Mouse (Mus musculus) liver, adult 2 months (tissue): ENCODE results near the gene Tmem106a. TPM values are rescaled to one million over a fixed set of nuclear protein-coding genes. Genes with fewer than 3 reads are reported as not detected.

ENCODE experiments used
- DNase-seq: peaks from one replicate; pipeline ENCODE4 v3.0.0-alpha.2; 2011; ENCODE audit warnings: low read depth, low spot score; ENCODE audit errors: extremely low read depth
- H3K27ac ChIP-seq: fragments of 200-500 bp; replicated peaks from 2 replicates; pipeline ENCODE4 v1.5.1; 2012; ENCODE audit warnings: low read depth, mild to moderate bottlenecking, control low read depth, inconsistent platforms, low read length; ENCODE audit not compliant: insufficient read depth
- H3K27me3 ChIP-seq: fragments of 200-500 bp; 2 replicates; pipeline ENCODE4 v1.6.1; 2012; ENCODE audit warnings: mild to moderate bottlenecking, moderate library complexity, low read length, inconsistent platforms; ENCODE audit not compliant: control insufficient read depth, insufficient read depth
- H3K36me3 ChIP-seq: fragments of 200-500 bp; 2 replicates; pipeline ENCODE4 v1.6.1; 2012; ENCODE audit warnings: low read length, inconsistent platforms; ENCODE audit not compliant: control insufficient read depth, insufficient read depth
- H3K4me1 ChIP-seq: fragments of 200-500 bp; 2 replicates; pipeline ENCODE4 v1.6.1; 2011; ENCODE audit warnings: low read length; ENCODE audit not compliant: control insufficient read depth, insufficient read depth
- H3K4me3 ChIP-seq: fragments of 200-500 bp; 2 replicates; pipeline ENCODE4 v1.5.1; 2011; ENCODE audit warnings: low read depth, mild to moderate bottlenecking, control low read depth, low read length, moderate library complexity; ENCODE audit not compliant: insufficient read depth
- H3K79me2 ChIP-seq: fragments of 200-500 bp; 2 replicates; pipeline ENCODE4 v1.6.1; 2012; ENCODE audit warnings: inconsistent platforms, mild to moderate bottlenecking, low read length, moderate library complexity; ENCODE audit not compliant: control insufficient read depth, insufficient read depth
- H3K9ac ChIP-seq: fragments of 200-500 bp; 2 replicates; pipeline ENCODE4 v1.6.1; 2012; ENCODE audit warnings: low read depth, mild to moderate bottlenecking, control low read depth, inconsistent platforms, low read length
- CTCF ChIP-seq: fragments of 200-500 bp; IDR thresholded peaks from 2 replicates; pipeline ENCODE4 v1.5.1; 2011; ENCODE audit warnings: low read depth, low read length, control low read depth
- POLR2A ChIP-seq: fragments of 200-500 bp; IDR thresholded peaks from 2 replicates; pipeline ENCODE4 v1.6.1; 2011; ENCODE audit warnings: low read length, control low read depth; ENCODE audit not compliant: insufficient read depth; ENCODE audit errors: extremely low read depth
- WGBS: fragments of 180-500 bp; shearing (Covaris S2); methylation state at CpG from one replicate; pipeline ENCODE4 v1.1.7; 2018; 5-methylcytosine and 5-hydroxymethylcytosine counted together
- polyA plus RNA-seq: library from polyadenylated mRNA; depleted of rRNA; stranded (reverse); fragments of >200 nt; gene quantifications from 2 replicates; pipeline ENCODE4 v1.2.3, GENCODE M21; 2012; rRNA removed
- total RNA-seq: library from RNA; depleted of rRNA; stranded (reverse); fragments of >200 nt; gene quantifications from 2 replicates; pipeline ENCODE4 v1.2.3, GENCODE M21; 2014; rRNA removed

The Tmem106a gene
- total RNA-seq, result 6.4 and 7.7 TPM in 2 replicates
- 15.2 and 23.1 TPM in 2 replicates for polyA plus RNA-seq

DNA sequence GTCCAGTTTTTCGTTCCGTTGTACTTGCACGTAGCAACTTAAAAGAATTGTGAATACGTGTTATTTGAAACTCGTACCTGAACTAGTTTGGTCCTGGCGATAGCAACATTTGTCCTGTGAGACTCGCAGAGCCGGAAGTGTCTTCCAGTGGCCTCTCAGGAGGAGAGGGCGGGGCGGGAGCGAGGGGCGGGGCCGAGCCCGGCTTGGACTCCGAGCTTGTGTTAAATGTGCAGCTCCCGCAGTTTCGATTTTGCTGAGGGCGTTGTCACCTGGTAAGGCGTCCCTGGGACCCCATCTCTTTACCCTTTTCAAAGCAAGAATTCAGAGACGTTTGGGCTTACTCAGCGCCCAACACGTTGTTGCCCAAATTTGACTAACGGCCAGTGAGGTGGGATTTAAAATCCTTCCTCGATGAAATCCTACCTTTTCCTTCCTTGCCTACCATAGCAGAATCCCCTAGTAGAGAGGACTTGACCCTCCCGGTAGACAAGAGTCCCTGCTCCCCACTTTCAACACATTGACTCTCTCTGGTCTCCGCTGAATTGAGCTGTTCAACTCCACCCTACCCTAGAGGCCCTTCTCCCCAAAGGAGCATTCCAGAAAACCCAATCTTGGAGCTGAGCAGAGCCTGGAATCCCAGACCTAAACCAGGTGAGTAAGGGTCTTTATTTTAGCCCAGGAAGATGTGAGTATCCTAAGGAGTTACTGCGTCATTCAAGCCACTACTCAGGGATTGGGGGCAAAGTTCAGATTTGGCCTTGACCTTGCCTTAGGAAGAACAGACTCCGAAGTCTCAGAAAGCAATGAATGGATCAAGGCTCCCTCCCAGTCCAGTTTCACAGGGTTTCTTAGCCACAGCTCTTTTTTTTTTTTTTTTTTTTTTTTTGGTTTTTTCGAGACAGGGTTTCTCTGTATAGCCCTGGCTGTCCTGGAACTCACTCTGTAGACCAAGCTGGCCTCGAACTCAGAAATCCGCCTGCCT lies at the start of gene Tmem106a:
Gene Tmem106a (plus strand): TSS at position 189 of the 982 bp plus-strand sequence.
- 14% methylated on average over 30 of the region's 31 CpGs for WGBS
- H3K36me3 ChIP-seq, result peaks cover 64% of the 10 kb centered on the region
- peaks cover 10% of the 10 kb centered on the region for H3K4me1 ChIP-seq
- DNase-seq, result peak; percentile 81
- H3K79me2 ChIP-seq, result no peaks in the 10 kb centered on the region
- peak within 1 kb of the TSS; percentile 54 for H3K9ac ChIP-seq
- peak within 1 kb of the TSS; percentile 45 for H3K4me3 ChIP-seq
- H3K27ac ChIP-seq, result peak within 1 kb of the TSS; percentile 89
- no peaks in the 10 kb centered on the region for H3K27me3 ChIP-seq
- TF ChIP-seq POLR2A (0 out of 2 replicates have a peak, but pooled peaks have one; percentile 10), CTCF (no peak)

DNA sequence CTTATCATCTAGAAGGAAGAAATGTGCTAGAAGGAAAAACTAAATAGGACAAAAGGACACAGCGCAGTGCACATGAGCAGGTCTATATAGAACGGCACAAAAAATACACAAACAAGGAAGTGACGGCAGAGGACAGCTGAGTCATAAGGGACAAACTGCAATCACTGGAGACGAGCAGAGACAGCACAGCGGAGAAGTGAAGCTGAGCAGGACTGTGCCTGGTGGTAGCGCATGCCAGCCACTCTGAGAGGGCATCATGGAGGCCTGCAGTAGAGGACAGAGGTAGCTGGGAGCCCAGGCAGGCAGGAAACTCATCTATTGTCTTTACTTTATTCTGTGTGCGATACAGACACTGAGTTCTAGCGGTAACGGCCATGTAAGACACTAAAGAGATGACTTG lies 38.5 kb upstream of the Tmem106a start:
- Histone ChIP-seq H3K4me1 (no peaks in the 10 kb centered on the region), H3K27ac (no peak overlapping the region; the same call in 1 of the 2 replicates), H3K79me2 (no peaks in the 10 kb centered on the region), H3K36me3 (no peaks in the 10 kb centered on the region), H3K4me3 (no peak overlapping the region), H3K27me3 (no peaks in the 10 kb centered on the region), H3K9ac (no peak overlapping the region)
- TF ChIP-seq CTCF (no peak), POLR2A (no peak)
- 76% methylated on average over 9 of the region's 9 CpGs for WGBS
- DNase-seq, result peak; percentile 12

DNA sequence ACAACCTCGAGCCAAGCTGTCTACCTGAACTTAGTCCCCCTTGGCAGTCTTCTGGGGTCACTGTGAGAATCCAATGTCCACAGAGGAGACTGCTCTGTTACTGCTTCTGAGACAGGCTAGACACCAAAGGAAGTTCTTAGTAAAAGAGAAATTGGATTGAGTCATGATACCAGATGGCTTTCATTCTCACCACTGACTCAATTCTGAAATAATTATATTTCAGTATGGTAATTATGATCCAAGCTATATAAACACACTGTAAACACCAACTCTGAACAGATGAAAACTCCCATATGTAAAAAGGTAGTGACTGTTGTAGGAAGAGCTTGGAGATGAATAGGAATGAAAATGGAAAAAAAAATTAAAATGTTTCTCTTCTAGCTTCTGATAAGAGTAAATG lies 37.9 kb upstream of the Tmem106a start:
- Histone ChIP-seq H3K79me2 (no peaks in the 10 kb centered on the region), H3K27ac (no peak overlapping the region), H3K4me3 (no peak overlapping the region), H3K9ac (no peak overlapping the region), H3K36me3 (no peaks in the 10 kb centered on the region), H3K27me3 (no peaks in the 10 kb centered on the region), H3K4me1 (no peaks in the 10 kb centered on the region)
- TF ChIP-seq CTCF, result no peak
- TF ChIP-seq POLR2A, result no peak
- no peak for DNase-seq
- WGBS, result 31% methylated on average over 1 of the region's 1 CpGs

DNA sequence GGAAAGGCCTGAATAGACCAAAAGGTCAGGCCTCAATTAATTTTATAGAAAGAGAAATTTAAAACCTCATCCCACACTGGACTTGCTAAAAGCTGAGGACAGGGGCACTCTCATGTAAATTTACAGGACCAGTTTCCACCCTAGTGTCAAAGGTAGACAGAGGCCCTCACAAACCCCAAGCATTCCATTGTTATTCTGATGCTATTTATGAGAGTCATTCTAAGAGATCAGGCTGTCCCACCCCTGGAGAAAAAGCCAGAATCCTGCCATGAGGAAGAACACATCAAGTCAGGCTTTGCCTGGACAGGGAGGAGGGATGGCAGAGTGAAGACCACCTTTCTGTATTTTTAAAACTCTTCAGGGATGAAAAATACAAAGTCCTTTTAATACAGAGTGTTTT lies 33.5 kb upstream of the Tmem106a start:
- H3K27ac ChIP-seq, result no peak overlapping the region
- no peaks in the 10 kb centered on the region for H3K27me3 ChIP-seq
- TF ChIP-seq POLR2A (no peak), CTCF (no peak)
- H3K4me3 ChIP-seq, result no peak overlapping the region
- H3K36me3 ChIP-seq, result no peaks in the 10 kb centered on the region
- no peak for DNase-seq
- H3K4me1 ChIP-seq, result no peaks in the 10 kb centered on the region; the same call in 1 of the 2 replicates
- H3K9ac ChIP-seq, result no peak overlapping the region
- no peaks in the 10 kb centered on the region for H3K79me2 ChIP-seq

DNA sequence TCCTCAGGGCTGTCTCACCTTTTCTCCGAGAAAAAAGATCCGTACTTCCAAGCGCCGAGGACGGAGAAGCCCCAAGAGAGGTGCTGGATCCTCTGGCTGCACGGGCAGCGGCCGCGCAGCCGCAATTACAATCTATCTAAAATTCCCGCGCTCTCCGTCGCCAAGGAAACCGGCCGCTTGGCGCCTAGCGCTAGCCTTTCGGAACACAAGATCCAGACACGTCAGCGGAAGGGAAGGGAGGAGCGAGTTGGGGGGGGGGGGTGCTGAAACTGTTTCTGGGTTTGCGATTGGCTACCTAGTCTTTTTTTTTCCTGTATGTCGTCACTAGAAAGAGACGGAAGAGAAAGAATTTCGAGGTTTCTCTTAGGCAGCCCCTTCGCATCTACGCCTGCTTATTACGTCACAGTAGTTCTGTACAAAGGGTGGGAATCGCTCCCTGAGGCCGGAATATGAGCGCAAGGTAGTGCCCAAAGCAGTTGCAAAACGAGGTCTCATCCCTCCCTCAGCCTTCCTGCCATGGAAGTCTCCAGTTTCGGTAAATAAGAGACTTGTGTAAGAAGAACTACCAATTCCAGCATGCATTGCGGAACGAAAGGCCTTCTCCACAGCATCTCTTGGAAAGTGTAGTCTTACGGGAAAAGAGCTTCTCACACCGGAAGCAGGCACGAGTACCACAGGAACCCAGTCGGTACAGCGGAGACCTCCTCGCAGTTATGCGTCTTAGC lies 30.1 kb upstream of the Tmem106a start, which contains the start of the genes Brca1 and Nbr1:
Gene Brca1 (minus strand): TSS at position 205 of the 725 bp plus-strand sequence.
Gene Nbr1 (plus strand): TSS at position 399 of the 725 bp plus-strand sequence.
- H3K4me1 ChIP-seq, result peaks cover 1% of the 10 kb centered on the region
- peak within 1 kb of the TSS; percentile 93 for H3K9ac ChIP-seq
- peak; percentile 97 for DNase-seq
- H3K36me3 ChIP-seq, result peaks cover 7% of the 10 kb centered on the region
- under 1% methylated on average over 43 of the region's 43 CpGs for whole genome bisulfite sequencing
- peak within 1 kb of the TSS; percentile 88 for H3K4me3 ChIP-seq
- no peak for TF ChIP-seq CTCF
- no peak for TF ChIP-seq POLR2A
- H3K27ac ChIP-seq, result peak within 1 kb of the TSS; percentile 95
- peaks cover 2% of the 10 kb centered on the region; the same call in 1 of the 2 replicates for H3K79me2 ChIP-seq
- no peaks in the 10 kb centered on the region for H3K27me3 ChIP-seq
